Mouse (Mus musculus): ENCODE measurements around the gene Slc38a9. TPM values are rescaled to one million over a fixed set of nuclear protein-coding genes. Genes with fewer than 3 reads are reported as not detected.

The Slc38a9 gene
- 52.0 and 68.8 TPM in 2 replicates for polyA plus RNA-seq (2012; rRNA removed)

DNA sequence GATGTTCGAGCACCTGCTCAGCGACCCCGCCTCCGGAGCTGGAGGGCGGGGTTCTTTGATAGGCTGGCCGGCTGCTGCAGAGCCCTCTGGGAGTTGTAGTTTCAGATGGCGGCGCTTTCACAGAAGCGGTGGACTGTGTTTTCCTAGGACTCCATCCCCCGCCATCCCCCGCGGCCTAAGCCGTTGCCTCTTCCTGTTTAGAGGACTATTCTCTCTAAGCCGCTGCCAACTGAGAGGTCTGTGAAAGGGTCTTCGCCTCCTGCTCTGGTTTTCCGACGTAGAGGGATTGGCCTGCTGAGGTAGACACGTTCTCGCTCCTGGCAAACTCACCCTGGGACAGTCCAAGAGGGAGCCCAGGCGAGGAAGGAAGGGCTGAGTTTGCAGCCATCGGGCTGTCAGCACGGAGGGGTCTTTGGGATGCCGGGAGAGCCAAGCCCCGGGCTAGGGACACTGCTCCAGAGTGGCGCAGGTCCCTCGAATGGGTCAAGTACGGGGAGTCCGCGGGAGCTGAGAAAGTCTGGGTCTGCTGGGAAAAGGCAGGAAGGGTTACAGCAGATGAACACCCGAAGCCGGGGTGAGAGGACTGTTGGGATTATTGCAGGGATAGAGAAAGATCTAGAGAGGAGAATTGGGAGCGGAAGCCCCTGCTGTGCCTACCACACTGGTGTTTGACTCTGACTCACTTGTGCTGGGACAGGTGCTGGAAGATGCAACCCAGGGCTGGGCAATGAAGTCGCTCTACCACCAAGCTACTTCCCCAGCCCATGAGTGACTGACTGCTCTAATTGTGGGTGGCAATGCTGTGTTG lies at the start of gene Slc38a9:
Gene Slc38a9, plus strand, starts transcription at position 178 of the 808 bp plus-strand sequence.
- H3K4me3 ChIP-seq (ENCODE audit: control insufficient read depth, low read depth, low read length): peak within 1 kb of the TSS; percentile 91
- no peaks in the 10 kb centered on the region for H3K36me3 ChIP-seq (ENCODE audit: control insufficient read depth, insufficient read depth, low read length)
- TF ChIP-seq POLR2A (IDR thresholded peaks at IDR 0.05; ENCODE audit: control insufficient read depth, low read depth, low read length) (peak; percentile 74), CTCF (IDR thresholded peaks at IDR 0.05; ENCODE audit: control insufficient read depth, insufficient read depth, insufficient replicate concordance, low read depth, low read length) (no peak)
- peaks cover 3% of the 10 kb centered on the region for H3K4me1 ChIP-seq (ENCODE audit: control insufficient read depth, insufficient read depth, low read length)
- H3K27me3 ChIP-seq (ENCODE audit: control insufficient read depth, insufficient read depth, low read length): no peaks in the 10 kb centered on the region
- peak within 1 kb of the TSS; percentile 79 for H3K27ac ChIP-seq (ENCODE audit: control insufficient read depth, insufficient read depth, low read depth, low read length)

DNA sequence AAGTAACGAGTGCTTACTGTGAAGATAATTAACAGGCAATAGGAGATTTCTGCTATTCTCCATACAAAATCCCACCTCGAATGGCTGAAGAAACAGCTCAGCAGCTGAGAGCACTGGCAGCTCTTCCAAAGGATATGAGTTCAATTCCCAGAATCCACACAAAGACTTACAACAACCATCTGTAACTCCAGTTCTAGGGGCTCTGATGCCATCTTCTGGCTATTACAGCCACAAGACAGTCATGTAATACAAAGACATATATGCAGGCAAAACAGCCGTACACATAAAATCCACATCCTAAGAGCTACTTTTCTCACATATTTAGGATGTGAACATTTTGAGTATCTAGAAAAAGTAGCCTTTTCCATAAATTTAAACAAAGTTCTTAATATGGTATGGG lies 39.0 kb upstream of the Slc38a9 start:
- no peak overlapping the region for H3K4me3 ChIP-seq (ENCODE audit: control insufficient read depth, low read depth, low read length)
- H3K27me3 ChIP-seq (ENCODE audit: control insufficient read depth, insufficient read depth, low read length): no peaks in the 10 kb centered on the region
- H3K4me1 ChIP-seq (ENCODE audit: control insufficient read depth, insufficient read depth, low read length): no peaks in the 10 kb centered on the region
- no peak for TF ChIP-seq POLR2A (IDR thresholded peaks at IDR 0.05; ENCODE audit: control insufficient read depth, low read depth, low read length)
- TF ChIP-seq CTCF (IDR thresholded peaks at IDR 0.05; ENCODE audit: control insufficient read depth, insufficient read depth, insufficient replicate concordance, low read depth, low read length): no peak
- no peak overlapping the region for H3K27ac ChIP-seq (ENCODE audit: control insufficient read depth, insufficient read depth, low read depth, low read length)
- H3K36me3 ChIP-seq (ENCODE audit: control insufficient read depth, insufficient read depth, low read length): peaks cover 1% of the 10 kb centered on the region; the same call in 1 of the 2 replicates

DNA sequence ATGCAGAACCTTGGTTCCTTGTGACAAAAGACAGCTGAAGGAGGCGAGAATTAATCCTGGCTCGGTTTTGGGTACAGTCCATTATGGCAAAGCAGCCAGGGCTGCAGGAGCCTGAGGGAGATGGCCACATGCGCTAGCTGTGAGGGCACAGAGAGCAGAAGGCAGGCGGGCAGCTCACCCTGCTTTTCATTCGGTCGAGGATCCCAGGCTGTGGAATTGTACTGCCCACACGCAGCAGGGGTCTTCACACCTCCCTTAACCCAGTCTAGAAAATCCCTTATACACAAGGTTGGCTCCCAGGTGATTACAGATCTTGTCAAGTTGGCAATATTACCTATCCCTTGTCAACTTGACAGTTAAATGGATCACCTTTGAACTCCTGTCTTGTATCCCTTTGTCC lies 36.9 kb upstream of the Slc38a9 start:
- no peak overlapping the region for H3K4me3 ChIP-seq (ENCODE audit: control insufficient read depth, low read depth, low read length)
- H3K36me3 ChIP-seq (ENCODE audit: control insufficient read depth, insufficient read depth, low read length): peaks cover 1% of the 10 kb centered on the region; the same call in 1 of the 2 replicates
- no peak for TF ChIP-seq POLR2A (IDR thresholded peaks at IDR 0.05; ENCODE audit: control insufficient read depth, low read depth, low read length)
- TF ChIP-seq CTCF (IDR thresholded peaks at IDR 0.05; ENCODE audit: control insufficient read depth, insufficient read depth, insufficient replicate concordance, low read depth, low read length): no peak
- H3K4me1 ChIP-seq (ENCODE audit: control insufficient read depth, insufficient read depth, low read length): no peaks in the 10 kb centered on the region
- no peak overlapping the region for H3K27ac ChIP-seq (ENCODE audit: control insufficient read depth, insufficient read depth, low read depth, low read length)
- H3K27me3 ChIP-seq (ENCODE audit: control insufficient read depth, insufficient read depth, low read length): no peaks in the 10 kb centered on the region

DNA sequence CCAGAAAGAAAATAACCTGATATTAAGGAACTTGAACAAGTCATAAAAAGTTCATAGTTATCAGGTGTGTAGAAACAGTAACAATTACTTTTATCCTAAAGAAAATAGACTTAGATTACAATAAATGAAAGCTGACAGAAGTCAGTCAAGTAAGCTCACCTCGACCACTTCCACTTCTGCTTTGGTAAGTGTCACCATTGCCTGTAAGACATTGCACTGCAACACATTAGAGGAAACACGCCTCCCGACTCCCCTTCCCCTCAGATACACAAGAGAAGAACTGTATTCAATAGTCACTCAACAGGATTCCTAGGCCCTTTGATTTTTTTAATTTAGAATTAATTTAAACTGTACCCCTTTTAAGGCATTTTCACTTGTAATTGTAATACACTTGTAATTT lies 35.9 kb upstream of the Slc38a9 start:
- H3K27me3 ChIP-seq (ENCODE audit: control insufficient read depth, insufficient read depth, low read length): no peaks in the 10 kb centered on the region
- H3K4me3 ChIP-seq (ENCODE audit: control insufficient read depth, low read depth, low read length): no peak overlapping the region
- no peaks in the 10 kb centered on the region for H3K4me1 ChIP-seq (ENCODE audit: control insufficient read depth, insufficient read depth, low read length)
- H3K27ac ChIP-seq (ENCODE audit: control insufficient read depth, insufficient read depth, low read depth, low read length): no peak overlapping the region
- TF ChIP-seq POLR2A (IDR thresholded peaks at IDR 0.05; ENCODE audit: control insufficient read depth, low read depth, low read length) (no peak), CTCF (IDR thresholded peaks at IDR 0.05; ENCODE audit: control insufficient read depth, insufficient read depth, insufficient replicate concordance, low read depth, low read length) (no peak)
- H3K36me3 ChIP-seq (ENCODE audit: control insufficient read depth, insufficient read depth, low read length): peaks cover 1% of the 10 kb centered on the region; the same call in 1 of the 2 replicates

DNA sequence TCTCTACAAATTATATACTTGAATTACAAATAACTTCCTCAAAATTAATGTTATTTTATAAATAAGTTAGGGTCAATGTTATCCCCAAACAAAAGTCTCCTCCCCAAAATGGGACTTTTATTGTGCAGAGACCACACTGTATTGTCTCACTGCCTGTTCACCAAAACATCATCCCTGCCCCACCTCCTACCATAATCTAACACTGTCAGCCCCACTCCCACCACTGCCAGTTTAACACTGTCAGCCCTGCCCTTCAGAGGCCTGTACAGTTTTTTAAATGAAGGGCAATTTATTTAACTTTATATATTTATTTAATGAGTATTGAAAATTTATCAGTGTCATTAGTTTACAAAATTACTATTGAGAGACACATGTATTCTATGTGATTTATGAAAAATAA lies 35.0 kb upstream of the Slc38a9 start:
- Histone ChIP-seq H3K4me1 (ENCODE audit: control insufficient read depth, insufficient read depth, low read length) (no peaks in the 10 kb centered on the region), H3K27me3 (ENCODE audit: control insufficient read depth, insufficient read depth, low read length) (no peaks in the 10 kb centered on the region), H3K27ac (ENCODE audit: control insufficient read depth, insufficient read depth, low read depth, low read length) (no peak overlapping the region), H3K36me3 (ENCODE audit: control insufficient read depth, insufficient read depth, low read length) (no peaks in the 10 kb centered on the region), H3K4me3 (ENCODE audit: control insufficient read depth, low read depth, low read length) (no peak overlapping the region)
- TF ChIP-seq POLR2A (IDR thresholded peaks at IDR 0.05; ENCODE audit: control insufficient read depth, low read depth, low read length) (no peak), CTCF (IDR thresholded peaks at IDR 0.05; ENCODE audit: control insufficient read depth, insufficient read depth, insufficient replicate concordance, low read depth, low read length) (no peak)

DNA sequence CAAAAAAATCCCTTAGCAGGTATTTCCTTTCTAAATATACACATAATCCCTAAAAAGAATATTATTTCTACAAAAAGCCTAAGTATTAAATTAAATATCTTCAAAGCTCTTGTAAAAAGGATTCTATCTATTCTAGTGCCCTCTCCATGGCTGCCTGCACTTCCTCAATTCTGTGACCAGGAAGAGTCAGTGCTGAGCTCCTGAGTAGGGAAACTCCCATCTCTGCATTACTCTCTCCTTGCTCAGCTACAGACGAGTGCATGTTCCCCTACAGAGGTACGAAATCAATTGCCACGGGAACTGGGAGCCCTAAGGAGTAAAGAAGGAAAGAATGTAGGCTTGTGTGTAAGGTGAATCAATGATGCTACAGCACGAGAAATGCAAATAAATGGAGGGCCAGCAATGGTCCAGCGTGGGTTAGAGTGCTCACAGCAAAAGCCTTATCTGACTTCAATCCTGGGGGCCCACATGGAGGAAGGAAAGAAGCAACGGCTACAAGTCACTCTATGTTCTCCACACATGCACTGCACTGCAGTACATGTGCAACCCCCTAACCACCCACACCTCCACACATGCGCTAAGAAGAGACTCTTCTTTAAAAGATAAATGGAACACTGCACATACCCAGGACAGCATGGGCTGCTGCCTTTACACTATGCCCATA lies 25.2 kb upstream of the Slc38a9 start:
- H3K27ac ChIP-seq (ENCODE audit: control insufficient read depth, insufficient read depth, low read depth, low read length): no peak overlapping the region
- H3K27me3 ChIP-seq (ENCODE audit: control insufficient read depth, insufficient read depth, low read length): no peaks in the 10 kb centered on the region
- no peak for TF ChIP-seq CTCF (IDR thresholded peaks at IDR 0.05; ENCODE audit: control insufficient read depth, insufficient read depth, insufficient replicate concordance, low read depth, low read length)
- TF ChIP-seq POLR2A (IDR thresholded peaks at IDR 0.05; ENCODE audit: control insufficient read depth, low read depth, low read length): no peak

DNA sequence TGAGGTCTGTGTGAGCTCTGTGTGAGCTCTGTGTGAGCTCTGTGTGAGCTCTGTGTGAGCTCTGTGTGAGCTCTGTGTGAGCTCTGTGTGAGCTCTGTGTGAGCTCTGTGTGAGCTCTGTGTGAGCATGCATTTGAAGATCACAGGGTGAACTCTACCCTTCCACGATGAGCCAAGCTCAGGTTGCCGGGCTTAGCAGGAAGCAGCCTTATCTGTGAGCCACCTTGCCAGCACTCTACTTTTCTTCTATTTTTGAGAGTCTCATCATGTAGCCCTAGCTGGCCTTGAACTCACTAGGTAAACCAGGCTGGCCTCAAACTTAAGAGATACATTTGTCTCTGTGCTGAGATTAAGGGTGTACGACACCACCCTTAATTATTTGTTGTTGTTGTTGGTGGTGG lies 24.1 kb upstream of the Slc38a9 start:
- H3K4me3 ChIP-seq (ENCODE audit: control insufficient read depth, low read depth, low read length): no peak overlapping the region
- peaks cover 3% of the 10 kb centered on the region; the same call in 1 of the 2 replicates for H3K36me3 ChIP-seq (ENCODE audit: control insufficient read depth, insufficient read depth, low read length)
- no peaks in the 10 kb centered on the region for H3K27me3 ChIP-seq (ENCODE audit: control insufficient read depth, insufficient read depth, low read length)
- no peak for TF ChIP-seq CTCF (IDR thresholded peaks at IDR 0.05; ENCODE audit: control insufficient read depth, insufficient read depth, insufficient replicate concordance, low read depth, low read length)
- TF ChIP-seq POLR2A (IDR thresholded peaks at IDR 0.05; ENCODE audit: control insufficient read depth, low read depth, low read length): no peak
- no peak overlapping the region for H3K27ac ChIP-seq (ENCODE audit: control insufficient read depth, insufficient read depth, low read depth, low read length)
- H3K4me1 ChIP-seq (ENCODE audit: control insufficient read depth, insufficient read depth, low read length): no peaks in the 10 kb centered on the region

More for the DNA sequence above, 25.2 kb upstream of the Slc38a9 start:
- H3K4me3 ChIP-seq (ENCODE audit: control insufficient read depth, low read depth, low read length): no peak overlapping the region
- peaks cover 3% of the 10 kb centered on the region; the same call in 1 of the 2 replicates for H3K36me3 ChIP-seq (ENCODE audit: control insufficient read depth, insufficient read depth, low read length)
- H3K4me1 ChIP-seq (ENCODE audit: control insufficient read depth, insufficient read depth, low read length): no peaks in the 10 kb centered on the region

Measured in testis, adult 2 months (tissue).